Mouse (Mus musculus): ENCODE results near the gene Milr1. TPM values are rescaled to one million over a fixed set of nuclear protein-coding genes. Genes with fewer than 3 reads are reported as not detected.
"Not testable (repeated sequence)": the region's sequence is repeated elsewhere in the genome, so short reads cannot be mapped to it uniquely, and the experiment has no call there.

The Milr1 gene
- polyA plus RNA-seq, 1 experiment from 2014 or later: 0.79 TPM

GRCm38 (mm10) chr11:106741826-106742225, 9.2 kb upstream of the Milr1 start:
- Histone ChIP-seq H3K9ac (no peak overlapping the region), H3K27ac (no peak overlapping the region), H3K4me3 (replicated peaks; ENCODE audit: low read length) (no peak overlapping the region), H3K36me3 (replicated peaks; ENCODE audit: control insufficient read depth, insufficient read depth) (no peaks in the 10 kb centered on the region), H3K9me3 (ENCODE audit: control insufficient read depth, low read length) (no peaks in the 10 kb centered on the region), H3K4me1 (replicated peaks; ENCODE audit: control insufficient read depth, insufficient read depth, low read length) (peaks cover 9% of the 10 kb centered on the region), H3K27me3 (ENCODE audit: control insufficient read depth, insufficient read depth, low read length) (no peaks in the 10 kb centered on the region), H3K4me2 (replicated peaks) (no peak overlapping the region)
- 88% methylated on average over 3 of the region's 3 CpGs for WGBS
- ATAC-seq (ENCODE audit: low FRiP score) (no peak), DNase-seq (ENCODE audit: low spot score) (no peak)

GRCm38 (mm10) chr11:106742388-106742841, 8.6 kb upstream of the Milr1 start:
- Histone ChIP-seq H3K9ac (no peak overlapping the region), H3K27me3 (ENCODE audit: control insufficient read depth, insufficient read depth, low read length) (no peaks in the 10 kb centered on the region), H3K4me2 (replicated peaks) (no peak overlapping the region), H3K4me1 (replicated peaks; ENCODE audit: control insufficient read depth, insufficient read depth, low read length) (peaks cover 3% of the 10 kb centered on the region; the same call in 1 of the 2 replicates), H3K36me3 (replicated peaks; ENCODE audit: control insufficient read depth, insufficient read depth) (no peaks in the 10 kb centered on the region), H3K27ac (no peak overlapping the region), H3K4me3 (replicated peaks; ENCODE audit: low read length) (no peak overlapping the region), H3K9me3 (ENCODE audit: control insufficient read depth, low read length) (no peaks in the 10 kb centered on the region)
- DNase-seq (ENCODE audit: low spot score) (peak; percentile 85), ATAC-seq (ENCODE audit: low FRiP score) (no peak)
- WGBS: 45% methylated on average over 6 of the region's 6 CpGs

- ATAC-seq (ENCODE audit: low FRiP score): no peak
- no peak for DNase-seq (ENCODE audit: low spot score)
- Histone ChIP-seq H3K4me3 (replicated peaks; ENCODE audit: low read length) (no peak overlapping the region), H3K9ac (no peak overlapping the region), H3K4me2 (replicated peaks) (no peak overlapping the region), H3K27ac (no peak overlapping the region), H3K36me3 (replicated peaks; ENCODE audit: control insufficient read depth, insufficient read depth) (no peaks in the 10 kb centered on the region), H3K4me1 (replicated peaks; ENCODE audit: control insufficient read depth, insufficient read depth, low read length) (no peaks in the 10 kb centered on the region), H3K27me3 (ENCODE audit: control insufficient read depth, insufficient read depth, low read length) (no peaks in the 10 kb centered on the region), H3K9me3 (ENCODE audit: control insufficient read depth, low read length) (no peaks in the 10 kb centered on the region)
- WGBS: 92% methylated on average over 5 of the region's 5 CpGs
Measured at GRCm38 (mm10) chr11:106744949-106745348, 6.1 kb upstream of the Milr1 start.

GRCm38 (mm10) chr11:106749557-106750120, 1.4 kb upstream of the Milr1 start:
- ATAC-seq (ENCODE audit: low FRiP score); H3K4me2 ChIP-seq (replicated peaks); H3K9ac ChIP-seq; H3K4me1 ChIP-seq (replicated peaks; ENCODE audit: control insufficient read depth, insufficient read depth, low read length); DNase-seq (ENCODE audit: low spot score); H3K9me3 ChIP-seq (ENCODE audit: control insufficient read depth, low read length); H3K27ac ChIP-seq; H3K27me3 ChIP-seq (ENCODE audit: control insufficient read depth, insufficient read depth, low read length); H3K4me3 ChIP-seq (replicated peaks; ENCODE audit: low read length); H3K36me3 ChIP-seq (replicated peaks; ENCODE audit: control insufficient read depth, insufficient read depth): not testable (repeated sequence)
- 97% methylated on average over 7 of the region's 7 CpGs for WGBS

- no peak within 1 kb of the TSS for H3K9ac ChIP-seq
- no peaks in the 10 kb centered on the region for H3K27me3 ChIP-seq (ENCODE audit: control insufficient read depth, insufficient read depth, low read length)
- ATAC-seq (ENCODE audit: low FRiP score) (no peak), DNase-seq (ENCODE audit: low spot score) (no peak)
- no peaks in the 10 kb centered on the region for H3K36me3 ChIP-seq (replicated peaks; ENCODE audit: control insufficient read depth, insufficient read depth)
- no peak within 1 kb of the TSS for H3K4me2 ChIP-seq (replicated peaks)
- H3K27ac ChIP-seq: no peak within 1 kb of the TSS
- WGBS: 86% methylated on average over 13 of the region's 13 CpGs
- no peaks in the 10 kb centered on the region for H3K9me3 ChIP-seq (ENCODE audit: control insufficient read depth, low read length)
- H3K4me1 ChIP-seq (replicated peaks; ENCODE audit: control insufficient read depth, insufficient read depth, low read length): no peaks in the 10 kb centered on the region
- H3K4me3 ChIP-seq (replicated peaks; ENCODE audit: low read length): no peak within 1 kb of the TSS
Measured at GRCm38 (mm10) chr11:106750121-106750751, 790 bp upstream of the Milr1 start, which contains the start of gene Pecam1. TSS of gene Pecam1 (minus strand) at chr11:106750628.

- no peaks in the 10 kb centered on the region for H3K36me3 ChIP-seq (replicated peaks; ENCODE audit: control insufficient read depth, insufficient read depth)
- no peak overlapping the region for H3K27ac ChIP-seq
- H3K9me3 ChIP-seq (ENCODE audit: control insufficient read depth, low read length): no peaks in the 10 kb centered on the region
- no peak overlapping the region for H3K9ac ChIP-seq
- no peaks in the 10 kb centered on the region for H3K27me3 ChIP-seq (ENCODE audit: control insufficient read depth, insufficient read depth, low read length)
- no peak overlapping the region for H3K4me3 ChIP-seq (replicated peaks; ENCODE audit: low read length)
- WGBS: 92% methylated on average over 7 of the region's 7 CpGs
- no peak overlapping the region for H3K4me2 ChIP-seq (replicated peaks)
- ATAC-seq (ENCODE audit: low FRiP score): no peak
- no peak for DNase-seq (ENCODE audit: low spot score)
- H3K4me1 ChIP-seq (replicated peaks; ENCODE audit: control insufficient read depth, insufficient read depth, low read length): no peaks in the 10 kb centered on the region
Measured at GRCm38 (mm10) chr11:106752103-106752502, 1.1 kb downstream of the Milr1 start.

- DNase-seq (ENCODE audit: low spot score): no peak
- Histone ChIP-seq H3K9ac (no peak overlapping the region), H3K4me3 (replicated peaks; ENCODE audit: low read length) (no peak overlapping the region), H3K4me1 (replicated peaks; ENCODE audit: control insufficient read depth, insufficient read depth, low read length) (no peaks in the 10 kb centered on the region), H3K27ac (no peak overlapping the region), H3K36me3 (replicated peaks; ENCODE audit: control insufficient read depth, insufficient read depth) (no peaks in the 10 kb centered on the region), H3K9me3 (ENCODE audit: control insufficient read depth, low read length) (no peaks in the 10 kb centered on the region), H3K27me3 (ENCODE audit: control insufficient read depth, insufficient read depth, low read length) (no peaks in the 10 kb centered on the region), H3K4me2 (replicated peaks) (no peak overlapping the region)
- no peak for ATAC-seq (ENCODE audit: low FRiP score)
- WGBS: 89% methylated on average over 6 of the region's 6 CpGs
Measured at GRCm38 (mm10) chr11:106753314-106753713, 2.3 kb downstream of the Milr1 start.

GRCm38 (mm10) chr11:106755583-106755982, 4.6 kb downstream of the Milr1 start:
- WGBS: 66% methylated on average over 5 of the region's 5 CpGs
- H3K9me3 ChIP-seq (ENCODE audit: control insufficient read depth, low read length): no peaks in the 10 kb centered on the region
- no peaks in the 10 kb centered on the region for H3K27me3 ChIP-seq (ENCODE audit: control insufficient read depth, insufficient read depth, low read length)
- H3K36me3 ChIP-seq (replicated peaks; ENCODE audit: control insufficient read depth, insufficient read depth): no peaks in the 10 kb centered on the region
- ATAC-seq (ENCODE audit: low FRiP score) (no peak), DNase-seq (ENCODE audit: low spot score) (no peak)
- H3K4me2 ChIP-seq (replicated peaks): no peak overlapping the region
- no peak overlapping the region for H3K9ac ChIP-seq
- no peaks in the 10 kb centered on the region for H3K4me1 ChIP-seq (replicated peaks; ENCODE audit: control insufficient read depth, insufficient read depth, low read length)
- no peak overlapping the region for H3K4me3 ChIP-seq (replicated peaks; ENCODE audit: low read length)
- H3K27ac ChIP-seq: no peak overlapping the region

- Histone ChIP-seq H3K4me1 (replicated peaks; ENCODE audit: control insufficient read depth, insufficient read depth, low read length) (0 out of 2 replicates have a peak, but pooled peaks cover 3% of the 10 kb centered on the region), H3K36me3 (replicated peaks; ENCODE audit: control insufficient read depth, insufficient read depth) (no peaks in the 10 kb centered on the region), H3K9me3 (ENCODE audit: control insufficient read depth, low read length) (no peaks in the 10 kb centered on the region), H3K27ac (no peak overlapping the region), H3K9ac (no peak overlapping the region), H3K4me3 (replicated peaks; ENCODE audit: low read length) (no peak overlapping the region), H3K4me2 (replicated peaks) (no peak overlapping the region), H3K27me3 (ENCODE audit: control insufficient read depth, insufficient read depth, low read length) (no peaks in the 10 kb centered on the region)
- DNase-seq (ENCODE audit: low spot score) (no peak), ATAC-seq (ENCODE audit: low FRiP score) (no peak)
- WGBS: 96% methylated on average over 3 of the region's 3 CpGs
Measured at GRCm38 (mm10) chr11:106759028-106759427, 8.0 kb downstream of the Milr1 start.
